Mouse (Mus musculus) liver, embryonic 16.5 days (tissue): ENCODE results near the gene Gm19345. TPM values are rescaled to one million over a fixed set of nuclear protein-coding genes. Genes with fewer than 3 reads are reported as not detected.
A peak's percentile ranks its signal among the peaks of the same experiment; 100 is the strongest.

Source experiments
- ATAC-seq: fragments of 200-750 bp; cut with Nextera tagmentation; 2 replicates; pipeline ENCODE4 v1.8.0; 2017; ENCODE audit warnings: low read depth, mild to moderate bottlenecking, moderate number of reproducible peaks, moderate library complexity
- H3K27ac ChIP-seq: fragments of 300-500 bp; sonication (generic); 2 replicates; pipeline ENCODE4 v1.5.1; 2014; ENCODE audit warnings: mild to moderate bottlenecking, low read length
- H3K27me3 ChIP-seq: fragments of 300-500 bp; sonication (generic); 2 replicates; pipeline ENCODE4 v1.6.1; 2014; ENCODE audit warnings: low read depth, low read length, mixed read lengths; ENCODE audit not compliant: control insufficient read depth, insufficient read depth
- H3K36me3 ChIP-seq: fragments of 300-500 bp; sonication (generic); 2 replicates; pipeline ENCODE4 v1.6.1; 2014; ENCODE audit warnings: mild to moderate bottlenecking; ENCODE audit not compliant: control insufficient read depth, insufficient read depth
- H3K4me1 ChIP-seq: fragments of 300-500 bp; sonication (generic); 2 replicates; pipeline ENCODE4 v1.6.1; 2014; ENCODE audit warnings: low read depth, low read length, mixed read lengths; ENCODE audit not compliant: control insufficient read depth
- H3K4me2 ChIP-seq: fragments of 300-500 bp; sonication (generic); 2 replicates; pipeline ENCODE4 v1.6.1; 2014; ENCODE audit warnings: low read depth, low read length, mixed read lengths
- H3K4me3 ChIP-seq: fragments of 300-500 bp; sonication (generic); 2 replicates; pipeline ENCODE4 v1.5.1; 2014; ENCODE audit warnings: low read depth, mild to moderate bottlenecking, low read length
- H3K9ac ChIP-seq: fragments of 300-500 bp; sonication (generic); 2 replicates; pipeline ENCODE4 v1.6.1; 2014; ENCODE audit warnings: low read depth, low read length
- H3K9me3 ChIP-seq: fragments of 300-500 bp; sonication (generic); replicated peaks from 2 replicates; pipeline ENCODE4 v1.6.1; 2016; ENCODE audit warnings: low read length; ENCODE audit not compliant: control insufficient read depth
- WGBS: fragments of 180-500 bp; shearing (Covaris S2); extraction: QIAGEN DNeasy Blood & Tissue Kit; methylation state at CpG from one replicate; pipeline ENCODE4 v1.1.7; 2014; ENCODE audit not compliant: insufficient replicate concordance; 5-methylcytosine and 5-hydroxymethylcytosine counted together
- polyA plus RNA-seq: library from polyadenylated mRNA; unstranded; fragments of >200 nt; fragmentation: Nextera tagmentation; extraction: Ambion mirVana; gene quantifications from 2 replicates; pipeline ENCODE4 v1.2.1, GENCODE M21; 2015

Gene Gm19345
- polyA plus RNA-seq, 1 experiment from 2014 or later, result 0.08 TPM

GRCm38 (mm10) chr7:19816224-19816771 lies 35.5 kb upstream of the Gm19345 start:
- peak; percentile 79 for ATAC-seq
- 0% methylated on average over 28 of the region's 28 CpGs for WGBS
- H3K9me3 ChIP-seq, result no peaks in the 10 kb centered on the region
- H3K9ac ChIP-seq, result peak overlapping the region; percentile 43
- H3K27me3 ChIP-seq, result peaks cover 14% of the 10 kb centered on the region
- H3K4me3 ChIP-seq, result peak overlapping the region; percentile 59
- peak overlapping the region; percentile 59 for H3K4me2 ChIP-seq
- H3K36me3 ChIP-seq, result no peaks in the 10 kb centered on the region
- peaks cover 14% of the 10 kb centered on the region for H3K4me1 ChIP-seq
- H3K27ac ChIP-seq, result peak overlapping the region; percentile 86

GRCm38 (mm10) chr7:19817382-19818105 lies 34.3 kb upstream of the Gm19345 start:
- Histone ChIP-seq H3K27me3 (peaks cover 23% of the 10 kb centered on the region), H3K9ac (peak overlapping the region; percentile 42; the same call in 1 of the 2 replicates), H3K36me3 (no peaks in the 10 kb centered on the region), H3K27ac (peak overlapping the region; percentile 86), H3K4me1 (peaks cover 14% of the 10 kb centered on the region), H3K9me3 (no peaks in the 10 kb centered on the region), H3K4me3 (peak overlapping the region; percentile 59), H3K4me2 (peak overlapping the region; percentile 59)
- ATAC-seq, result peak; percentile 75
- 5% methylated on average over 15 of the region's 15 CpGs for WGBS

GRCm38 (mm10) chr7:19818440-19818839 lies 33.4 kb upstream of the Gm19345 start:
- no peak overlapping the region for H3K27ac ChIP-seq
- 60% methylated on average over 5 of the region's 5 CpGs for WGBS
- H3K27me3 ChIP-seq, result peaks cover 31% of the 10 kb centered on the region
- H3K9ac ChIP-seq, result no peak overlapping the region
- peaks cover 18% of the 10 kb centered on the region for H3K4me1 ChIP-seq
- H3K36me3 ChIP-seq, result no peaks in the 10 kb centered on the region
- H3K9me3 ChIP-seq, result no peaks in the 10 kb centered on the region
- H3K4me2 ChIP-seq, result no peak overlapping the region
- ATAC-seq, result no peak
- H3K4me3 ChIP-seq, result no peak overlapping the region

- H3K9me3 ChIP-seq, result no peaks in the 10 kb centered on the region
- WGBS, result 66% methylated on average over 7 of the region's 7 CpGs
- peaks cover 20% of the 10 kb centered on the region for H3K4me1 ChIP-seq
- H3K4me2 ChIP-seq, result no peak overlapping the region
- peaks cover 31% of the 10 kb centered on the region for H3K27me3 ChIP-seq
- no peak overlapping the region for H3K27ac ChIP-seq
- H3K9ac ChIP-seq, result no peak overlapping the region
- H3K36me3 ChIP-seq, result no peaks in the 10 kb centered on the region
- ATAC-seq, result no peak
- H3K4me3 ChIP-seq, result no peak overlapping the region
Measured at GRCm38 (mm10) chr7:19818875-19819274, 32.9 kb upstream of the Gm19345 start.

GRCm38 (mm10) chr7:19820347-19821048 lies 31.3 kb upstream of the Gm19345 start:
- WGBS, result 56% methylated on average over 3 of the region's 3 CpGs
- peaks cover 31% of the 10 kb centered on the region for H3K27me3 ChIP-seq
- peaks cover 21% of the 10 kb centered on the region for H3K4me1 ChIP-seq

GRCm38 (mm10) chr7:19821633-19822032 lies 30.2 kb upstream of the Gm19345 start:
- H3K4me2 ChIP-seq, result peak overlapping the region; percentile 65
- WGBS, result 58% methylated on average over 7 of the region's 7 CpGs
- peaks cover 15% of the 10 kb centered on the region for H3K4me1 ChIP-seq
- H3K36me3 ChIP-seq, result no peaks in the 10 kb centered on the region
- no peaks in the 10 kb centered on the region for H3K9me3 ChIP-seq
- peaks cover 24% of the 10 kb centered on the region for H3K27me3 ChIP-seq
- H3K9ac ChIP-seq, result no peak overlapping the region
- peak overlapping the region; percentile 62 for H3K4me3 ChIP-seq
- no peak overlapping the region for H3K27ac ChIP-seq
- ATAC-seq, result no peak

More at GRCm38 (mm10) chr7:19820347-19821048, 31.3 kb upstream of the Gm19345 start:
- Histone ChIP-seq H3K27ac (no peak overlapping the region), H3K36me3 (no peaks in the 10 kb centered on the region), H3K4me3 (no peak overlapping the region), H3K9ac (no peak overlapping the region), H3K4me2 (no peak overlapping the region), H3K9me3 (no peaks in the 10 kb centered on the region)
- ATAC-seq, result no peak

GRCm38 (mm10) chr7:19822193-19822592 lies 29.6 kb upstream of the Gm19345 start:
- H3K9ac ChIP-seq, result peak overlapping the region; percentile 66
- WGBS, result 3% methylated on average over 16 of the region's 20 CpGs
- H3K27me3 ChIP-seq, result peaks cover 18% of the 10 kb centered on the region
- peaks cover 15% of the 10 kb centered on the region for H3K4me1 ChIP-seq
- no peaks in the 10 kb centered on the region for H3K36me3 ChIP-seq
- H3K4me2 ChIP-seq, result peak overlapping the region; percentile 65
- H3K9me3 ChIP-seq, result no peaks in the 10 kb centered on the region
- H3K27ac ChIP-seq, result peak overlapping the region; percentile 79
- ATAC-seq, result no peak
- peak overlapping the region; percentile 62 for H3K4me3 ChIP-seq

- peak within 1 kb of the TSS; percentile 79 for H3K27ac ChIP-seq
- peak; percentile 32 for ATAC-seq
- H3K4me1 ChIP-seq, result peaks cover 15% of the 10 kb centered on the region
Measured at GRCm38 (mm10) chr7:19822604-19823058, 29.2 kb upstream of the Gm19345 start, which contains the start of gene Bcl3. TSS of gene Bcl3 (minus strand) at chr7:19822770.

More at GRCm38 (mm10) chr7:19822604-19823058, 29.2 kb upstream of the Gm19345 start, which contains the start of gene Bcl3:
- Histone ChIP-seq H3K4me2 (peak within 1 kb of the TSS; percentile 65), H3K36me3 (no peaks in the 10 kb centered on the region), H3K27me3 (peaks cover 17% of the 10 kb centered on the region), H3K9me3 (no peaks in the 10 kb centered on the region), H3K9ac (peak within 1 kb of the TSS; percentile 66), H3K4me3 (peak within 1 kb of the TSS; percentile 62)
- WGBS, result under 1% methylated on average over 29 of the region's 42 CpGs
